Mouse (Mus musculus) liver, embryonic 13.5 days (tissue): ENCODE measurements at regions not wholly inside any gene's neighbourhood (a gene's known extent, or its start where the extent isn't known, plus 50 kb on each side); places are given as distances from the start of the nearest gene placed in this dataset.

Experiments
- ATAC-seq: fragments of 200-750 bp; cut with Nextera tagmentation; 2 replicates; pipeline ENCODE4 v1.8.0; 2017; ENCODE audit warnings: low read depth, mild to moderate bottlenecking, moderate number of reproducible peaks, moderate library complexity
- DNase-seq: peaks from one replicate; pipeline ENCODE4 v3.0.0; 2022
- H3K27ac ChIP-seq: fragments of 300-500 bp; sonication (generic); 2 replicates; pipeline ENCODE4 v1.5.1; 2015; ENCODE audit warnings: moderate library complexity, mild to moderate bottlenecking, inconsistent platforms
- H3K27me3 ChIP-seq: fragments of 300-500 bp; sonication (generic); 2 replicates; pipeline ENCODE4 v1.6.1; 2015; ENCODE audit warnings: mild to moderate bottlenecking, inconsistent platforms
- H3K36me3 ChIP-seq: fragments of 300-500 bp; sonication (generic); 2 replicates; pipeline ENCODE4 v1.6.1; 2015; ENCODE audit warnings: mild to moderate bottlenecking, inconsistent platforms
- H3K4me1 ChIP-seq: fragments of 300-500 bp; sonication (generic); replicated peaks from 2 replicates; pipeline ENCODE4 v1.6.1; 2015; ENCODE audit warnings: inconsistent platforms
- H3K4me2 ChIP-seq: fragments of 300-500 bp; sonication (generic); 2 replicates; pipeline ENCODE4 v1.6.1; 2015; ENCODE audit warnings: inconsistent platforms, mild to moderate bottlenecking, moderate library complexity
- H3K4me3 ChIP-seq: fragments of 300-500 bp; sonication (generic); replicated peaks from 2 replicates; pipeline ENCODE4 v1.5.1; 2015; ENCODE audit warnings: mild to moderate bottlenecking, inconsistent platforms
- H3K9ac ChIP-seq: fragments of 300-500 bp; sonication (generic); 2 replicates; pipeline ENCODE4 v1.6.1; 2015; ENCODE audit warnings: mild to moderate bottlenecking, inconsistent platforms
- H3K9me3 ChIP-seq: fragments of 300-500 bp; sonication (generic); replicated peaks from 2 replicates; pipeline ENCODE4 v1.6.1; 2016; ENCODE audit warnings: inconsistent platforms
- WGBS: fragments of 180-500 bp; shearing (Covaris S2); methylation state at CpG from one replicate; pipeline ENCODE4 v1.1.7; 2015; ENCODE audit not compliant: insufficient replicate concordance; 5-methylcytosine and 5-hydroxymethylcytosine counted together

DNA sequence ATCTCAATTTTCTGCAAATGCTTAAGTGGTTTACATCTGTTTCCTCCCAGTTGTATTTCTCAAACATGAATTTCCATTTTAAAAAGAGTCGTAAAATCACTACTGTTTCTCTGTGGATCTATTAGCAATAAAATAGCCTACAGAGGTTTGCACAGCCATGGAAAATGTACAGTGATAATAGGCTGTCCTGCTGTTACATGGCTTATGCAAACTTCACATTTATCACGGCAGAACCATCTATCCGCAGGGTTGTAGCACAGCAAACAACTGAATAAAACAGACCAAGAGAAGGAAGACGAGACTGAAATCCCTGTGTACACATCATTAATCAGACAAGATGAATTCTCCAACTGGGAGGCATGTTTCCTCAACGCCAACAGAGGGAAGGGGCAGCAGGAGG, 222.1 kb downstream of the Skap2 start:
- no peak overlapping the region for H3K9ac ChIP-seq
- ATAC-seq (no peak), DNase-seq (no peak)
- no peak overlapping the region for H3K27ac ChIP-seq
- no peaks in the 10 kb centered on the region for H3K27me3 ChIP-seq
- H3K4me1 ChIP-seq, result no peaks in the 10 kb centered on the region
- H3K36me3 ChIP-seq, result no peaks in the 10 kb centered on the region
- no peak overlapping the region for H3K4me3 ChIP-seq
- H3K9me3 ChIP-seq, result no peaks in the 10 kb centered on the region
- no peak overlapping the region for H3K4me2 ChIP-seq
- WGBS, result 59% methylated on average over 5 of the region's 5 CpGs

DNA sequence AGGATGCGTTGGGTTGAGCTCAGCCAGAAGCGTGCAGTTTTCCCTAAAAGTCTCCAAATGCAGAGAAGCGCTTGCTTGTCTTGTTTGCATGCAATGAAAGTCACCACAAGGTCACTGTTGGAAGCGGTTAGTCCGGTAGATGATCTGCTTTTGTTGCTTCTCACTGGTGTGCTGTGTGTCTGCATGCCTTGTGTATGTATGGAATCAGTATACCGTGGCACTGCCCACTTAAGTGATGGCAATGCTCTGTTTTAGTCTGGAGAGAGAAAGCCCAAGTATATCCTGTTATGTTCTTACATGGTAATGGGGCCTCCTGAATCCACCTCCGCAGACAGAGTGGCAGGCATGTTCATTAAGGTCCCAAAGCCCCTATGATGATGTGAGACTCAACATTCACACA, 221.7 kb downstream of the Skap2 start:
- Histone ChIP-seq H3K9ac (no peak overlapping the region), H3K36me3 (no peaks in the 10 kb centered on the region), H3K9me3 (no peaks in the 10 kb centered on the region), H3K4me1 (no peaks in the 10 kb centered on the region), H3K27me3 (no peaks in the 10 kb centered on the region), H3K27ac (no peak overlapping the region), H3K4me3 (no peak overlapping the region), H3K4me2 (no peak overlapping the region)
- DNase-seq, result no peak
- ATAC-seq, result no peak
- 76% methylated on average over 7 of the region's 7 CpGs for WGBS

DNA sequence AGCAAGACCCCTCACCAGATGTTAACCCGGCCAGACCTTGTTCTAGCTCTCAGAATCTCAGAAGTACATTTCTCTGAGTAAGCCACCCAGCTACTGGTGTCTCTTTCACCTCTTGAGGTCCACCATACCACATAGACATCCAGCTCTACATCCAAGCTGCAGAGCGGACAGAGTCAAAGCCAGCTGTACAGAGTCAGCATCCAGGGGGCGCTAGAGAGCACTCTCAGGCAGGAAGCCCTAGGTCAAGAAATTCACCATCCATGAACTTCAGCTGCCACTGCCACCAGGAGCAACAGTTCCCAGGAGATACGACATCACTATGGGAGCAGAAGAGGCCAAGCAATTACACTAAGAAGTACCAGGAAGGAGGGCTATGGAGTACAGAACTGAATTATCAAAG, 217.0 kb downstream of the Skap2 start:
- no peaks in the 10 kb centered on the region for H3K9me3 ChIP-seq
- 29% methylated on average over 4 of the region's 4 CpGs for WGBS
- DNase-seq, result peak; percentile 14

DNA sequence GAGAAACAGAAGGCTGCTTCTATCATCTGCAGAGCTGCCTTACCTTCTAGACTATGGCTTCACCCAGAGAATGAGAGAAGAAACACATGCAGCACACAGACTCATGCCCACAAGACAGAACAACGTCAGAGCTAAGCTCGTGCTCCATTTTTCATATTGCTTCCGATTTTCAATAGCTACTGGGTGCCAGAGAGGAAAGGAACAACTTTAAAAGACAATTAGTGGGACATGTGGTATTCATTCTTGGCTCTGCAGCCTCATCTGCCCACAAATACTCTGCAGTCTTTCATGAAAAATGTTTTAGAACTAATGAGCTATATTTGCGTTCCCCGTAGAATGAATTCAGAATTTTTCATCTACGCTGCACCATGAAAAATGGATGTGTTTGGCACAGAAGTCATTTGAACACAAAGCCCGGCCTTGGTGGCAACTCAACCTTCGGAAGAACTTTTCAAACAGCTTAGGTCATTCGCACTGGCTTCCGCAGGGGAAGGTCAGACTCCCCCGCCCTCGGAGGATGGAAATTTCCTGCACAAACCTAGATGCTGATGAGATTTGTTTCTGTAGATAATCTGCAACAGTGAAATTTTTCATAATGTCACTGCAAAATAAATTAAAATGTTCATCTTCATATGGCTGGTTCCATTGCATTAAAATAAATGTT, 213.6 kb downstream of the Skap2 start:
- Histone ChIP-seq H3K27ac (no peak overlapping the region), H3K36me3 (no peaks in the 10 kb centered on the region), H3K27me3 (no peaks in the 10 kb centered on the region), H3K9ac (no peak overlapping the region), H3K4me3 (no peak overlapping the region), H3K4me1 (no peaks in the 10 kb centered on the region), H3K4me2 (no peak overlapping the region), H3K9me3 (no peaks in the 10 kb centered on the region)
- ATAC-seq (no peak), DNase-seq (no peak)
- WGBS, result 75% methylated on average over 12 of the region's 12 CpGs

More for the DNA sequence above, 217.0 kb downstream of the Skap2 start:
- ATAC-seq, result no peak
- Histone ChIP-seq H3K27ac (no peak overlapping the region), H3K36me3 (no peaks in the 10 kb centered on the region), H3K9ac (no peak overlapping the region), H3K4me2 (no peak overlapping the region), H3K4me3 (no peak overlapping the region), H3K27me3 (no peaks in the 10 kb centered on the region), H3K4me1 (no peaks in the 10 kb centered on the region)

DNA sequence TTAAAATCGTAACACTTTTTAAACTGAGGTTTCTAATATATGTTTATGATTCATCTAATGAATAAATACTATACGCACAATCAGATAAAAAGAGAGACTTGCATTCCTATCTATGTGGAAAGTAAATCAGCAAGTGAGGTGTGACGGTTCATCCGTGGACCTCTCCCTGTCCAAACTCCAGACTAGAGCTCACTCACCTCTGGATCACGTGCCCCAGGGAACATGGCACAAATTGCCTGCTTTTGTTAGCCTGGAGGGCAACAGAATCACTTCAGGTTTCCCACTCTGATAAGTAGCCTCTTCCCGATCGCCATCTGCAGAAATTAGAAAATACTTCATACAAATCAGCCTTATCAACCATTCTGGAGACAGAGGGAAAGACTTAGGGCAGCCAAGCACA, 206.7 kb downstream of the Skap2 start:
- WGBS, result 74% methylated on average over 7 of the region's 7 CpGs
- H3K4me2 ChIP-seq, result no peak overlapping the region
- no peak for ATAC-seq
- no peaks in the 10 kb centered on the region for H3K36me3 ChIP-seq
- H3K27ac ChIP-seq, result no peak overlapping the region
- DNase-seq, result no peak
- no peak overlapping the region for H3K4me3 ChIP-seq
- H3K9me3 ChIP-seq, result no peaks in the 10 kb centered on the region
- no peaks in the 10 kb centered on the region for H3K27me3 ChIP-seq
- H3K9ac ChIP-seq, result no peak overlapping the region
- no peaks in the 10 kb centered on the region for H3K4me1 ChIP-seq
